Mouse (Mus musculus) megakaryocyte progenitor cell, adult 5-6 weeks (primary cell): ENCODE measurements around the gene Arhgef3. TPM values are rescaled to one million over a fixed set of nuclear protein-coding genes. Genes with fewer than 3 reads are reported as not detected.

Experiments used
- ATAC-seq: replicated peaks from 2 replicates; pipeline ENCODE4 v1.8.0; 2016; ENCODE audit warnings: mild to moderate bottlenecking, moderate TSS enrichment, inconsistent platforms; ENCODE audit not compliant: poor library complexity
- total RNA-seq, 2 experiments: library from RNA; stranded (forward) in 1 of 2; stranded (reverse) in 1 of 2; fragments of 157-497, 149-512 nt in 1 of 2; fragments of 200-1000 nt in 1 of 2; gene quantifications; 2 replicates each; pipeline versions ENCODE4 v1.2.3 to v1.2.4; 2015 to 2017

Arhgef3 gene
- total RNA-seq, 2 experiments from 2014 or later = 13.8 to 15.5 TPM

DNA sequence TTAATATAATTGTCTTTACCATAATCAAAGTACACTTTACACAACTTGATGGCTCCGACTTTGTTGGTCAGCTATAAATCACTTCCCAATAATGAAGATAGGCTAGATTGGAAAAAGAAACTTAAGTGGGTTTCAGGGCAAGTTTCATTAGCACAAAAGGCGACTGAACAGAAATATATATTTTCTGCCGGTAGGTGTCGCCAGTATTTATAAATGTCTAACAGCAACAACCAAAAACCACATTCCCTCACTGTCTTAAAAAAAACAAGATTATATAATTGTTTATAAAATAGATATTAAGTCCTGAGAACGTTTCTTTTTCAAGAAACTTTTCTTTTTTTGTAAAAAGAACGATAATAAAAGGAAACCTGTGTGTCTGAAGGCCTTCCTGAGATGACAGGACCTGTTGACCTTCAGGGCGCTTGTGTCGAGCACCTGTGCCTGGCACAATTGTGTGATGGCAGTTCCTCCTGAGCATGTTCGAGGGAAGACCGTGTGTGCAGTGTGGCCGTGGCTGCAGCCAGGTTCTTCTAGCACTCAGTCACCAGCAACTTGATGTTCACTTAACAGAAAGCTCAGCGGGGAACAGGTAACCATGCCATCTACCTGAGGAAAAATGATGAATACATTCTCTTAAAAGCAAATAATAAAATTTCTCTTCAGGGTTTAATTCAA is 223.5 kb downstream of the Arhgef3 start:
- ATAC-seq = no peak

DNA sequence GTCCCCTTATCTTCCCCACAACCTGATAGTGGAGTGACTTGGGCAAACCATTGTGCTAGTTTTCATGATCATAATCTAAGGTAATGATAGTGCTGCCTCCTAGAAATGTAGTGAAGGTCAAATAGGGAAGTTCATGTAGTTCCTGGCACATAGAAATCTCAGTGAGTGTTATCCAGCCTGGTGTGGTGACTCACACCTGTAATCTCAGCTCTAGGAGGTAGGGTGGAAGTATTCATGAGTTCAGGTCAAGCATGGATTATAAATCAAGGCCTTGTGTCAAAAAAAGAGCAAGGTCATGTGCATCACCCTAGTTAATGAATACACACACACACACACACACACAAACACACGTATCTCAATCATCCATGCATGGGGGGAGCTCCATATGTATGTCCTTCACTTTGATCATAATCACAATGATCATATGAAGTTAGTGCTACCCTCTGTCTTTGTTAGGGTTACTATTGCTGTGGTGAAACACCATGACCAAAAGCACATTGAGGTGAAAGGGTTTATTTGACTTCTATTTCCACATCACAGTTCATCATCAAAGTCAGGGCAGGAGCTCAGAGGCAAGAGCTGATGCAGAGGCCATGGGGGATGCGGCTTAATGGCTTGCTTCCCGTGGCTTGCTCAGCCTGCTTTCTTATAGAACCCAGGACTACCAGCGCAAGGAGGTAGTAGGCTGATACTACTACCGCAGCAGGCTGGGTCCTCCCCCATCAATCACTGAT is 226.2 kb downstream of the Arhgef3 start:
- no peak for ATAC-seq

- ATAC-seq = peak; percentile 73
Observed at GRCm38 (mm10) chr14:27341486-27341885, 226.8 kb downstream of the Arhgef3 start.

DNA sequence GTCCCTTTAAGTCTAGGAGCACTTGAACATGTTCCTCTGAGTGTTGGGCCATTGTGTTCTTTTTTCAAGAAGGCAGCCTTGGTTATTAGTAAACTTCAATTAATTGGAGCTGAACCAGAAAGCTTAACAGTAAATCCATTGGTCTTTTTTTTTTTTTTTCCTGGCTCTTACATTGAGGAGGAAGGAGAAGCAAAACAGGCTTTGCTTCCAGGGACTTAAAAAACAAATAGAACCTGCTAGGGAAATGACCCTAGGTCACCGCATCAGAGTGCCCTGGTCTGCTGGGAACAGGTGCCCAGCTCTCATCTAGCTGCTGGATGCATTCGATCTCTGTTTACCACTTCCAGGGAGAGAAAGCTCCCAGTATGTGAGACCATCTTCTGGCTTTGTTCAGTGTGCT is 227.8 kb downstream of the Arhgef3 start:
- no peak for ATAC-seq

DNA sequence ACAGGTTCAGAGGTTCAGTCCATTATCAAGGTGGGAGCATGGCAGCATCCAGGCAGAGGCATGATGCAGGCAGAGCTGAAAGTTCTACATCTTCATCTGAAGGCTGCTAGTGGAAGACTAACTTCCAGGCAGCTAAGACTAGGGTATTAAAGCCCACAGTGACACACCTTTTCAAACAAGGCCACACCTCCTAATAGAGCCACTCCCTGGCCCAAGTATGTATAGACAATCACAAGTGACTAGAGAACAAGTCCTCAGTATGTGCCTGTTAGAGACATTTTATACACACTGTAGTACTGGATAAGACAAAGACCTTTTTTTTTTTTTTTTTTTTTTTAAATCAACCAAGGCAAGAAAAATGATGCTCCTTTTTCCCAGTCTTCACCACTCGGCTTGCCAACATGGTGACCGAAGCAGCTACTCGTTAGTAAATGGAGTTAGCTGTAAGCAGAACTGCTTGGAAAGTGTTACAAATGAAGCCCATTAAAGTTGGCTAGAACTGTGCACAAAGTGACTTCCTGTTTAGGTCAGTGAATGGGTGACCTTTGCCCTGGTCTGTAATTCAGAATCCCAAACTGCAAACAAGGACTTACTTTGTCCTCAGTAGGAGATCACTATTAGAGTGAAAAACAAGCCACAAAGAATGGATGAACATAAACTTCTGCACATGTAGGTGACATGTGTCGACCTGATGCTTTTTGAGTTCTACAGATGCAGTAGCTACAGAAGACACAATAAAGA is 229.7 kb downstream of the Arhgef3 start:
- no peak for ATAC-seq

DNA sequence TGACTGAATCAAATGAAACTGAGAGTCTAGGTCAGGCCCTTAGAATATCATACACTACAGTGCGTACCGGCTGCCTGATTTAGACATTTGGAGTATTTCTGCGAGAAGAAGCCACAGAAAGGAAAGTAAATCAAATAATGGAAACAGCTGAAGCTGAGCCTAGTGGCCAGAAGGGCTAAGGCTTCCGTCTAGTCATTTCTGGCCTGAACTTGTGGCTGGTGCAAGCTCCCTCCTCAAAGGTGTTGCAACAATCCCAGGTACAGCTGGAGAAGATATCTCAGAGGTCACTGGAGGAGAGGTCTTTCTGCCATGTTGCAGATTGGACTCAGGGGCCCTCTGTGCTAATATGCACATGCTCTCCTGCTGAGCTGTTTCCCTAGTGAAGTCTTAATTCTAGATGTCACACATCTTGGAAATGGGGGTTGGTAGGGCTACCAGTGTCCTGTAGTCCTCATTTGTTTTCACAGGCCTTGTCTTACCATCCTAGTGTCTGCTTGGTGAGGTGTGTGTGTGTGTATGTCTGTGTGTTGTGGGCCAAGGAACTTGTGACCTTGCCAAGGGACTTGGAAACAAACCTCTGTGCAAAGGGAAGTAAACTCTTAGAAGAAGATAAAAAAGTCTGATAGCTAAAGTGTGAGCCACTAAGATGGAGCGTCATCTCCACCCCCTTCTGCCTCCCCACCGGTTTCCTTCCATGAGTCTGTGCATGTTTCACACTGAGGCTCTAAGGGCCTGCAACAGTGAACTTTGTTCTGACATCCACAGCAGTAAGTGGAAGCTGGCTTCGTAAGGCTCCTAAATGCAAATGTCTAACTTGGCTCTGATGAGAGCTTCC is 230.6 kb downstream of the Arhgef3 start:
- no peak for ATAC-seq

- no peak for ATAC-seq
Observed at GRCm38 (mm10) chr14:27347224-27347623, 232.5 kb downstream of the Arhgef3 start.

GRCm38 (mm10) chr14:27347666-27348065 is 233.0 kb downstream of the Arhgef3 start:
- ATAC-seq = no peak

- ATAC-seq = 0 out of 2 replicates have a peak, but pooled peaks have one; percentile 11
Observed at GRCm38 (mm10) chr14:27348088-27348487, 233.4 kb downstream of the Arhgef3 start.

DNA sequence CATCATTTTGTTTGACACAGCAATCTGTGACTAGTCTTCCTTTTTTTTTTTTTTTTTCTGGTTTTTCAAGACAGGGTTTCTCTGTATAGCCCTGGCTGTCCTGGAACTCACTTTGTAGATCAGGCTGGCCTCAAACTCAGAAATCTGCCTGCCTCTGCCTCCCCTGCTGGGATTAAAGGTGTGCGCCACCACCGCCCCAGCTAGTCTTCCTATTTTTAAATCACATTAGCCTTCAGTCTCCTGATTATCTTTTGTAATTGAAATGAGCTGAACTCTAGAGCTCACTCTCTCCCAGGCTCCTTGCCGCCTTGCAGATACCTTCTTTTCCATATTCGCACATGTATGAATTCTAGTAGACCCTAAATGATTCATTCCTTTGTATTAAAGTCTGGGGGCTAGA is 234.0 kb downstream of the Arhgef3 start:
- no peak for ATAC-seq

DNA sequence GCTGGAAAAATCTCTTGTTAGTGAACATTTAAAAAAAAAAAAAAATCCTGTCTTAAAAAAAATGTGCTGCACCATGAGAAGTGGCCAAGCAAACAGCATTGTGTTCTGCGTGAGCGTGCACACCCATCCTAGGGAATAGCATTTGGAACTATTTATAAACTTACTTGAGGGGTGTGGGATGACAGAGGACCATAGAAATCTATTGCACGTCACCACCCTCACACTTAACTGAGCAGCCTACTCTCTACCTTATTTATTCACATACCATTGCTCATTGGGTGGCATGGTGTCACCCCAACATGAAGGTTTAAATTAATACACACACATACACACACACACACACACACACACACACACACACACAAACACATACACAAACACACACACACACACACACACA is 234.4 kb downstream of the Arhgef3 start:
- ATAC-seq = no peak

DNA sequence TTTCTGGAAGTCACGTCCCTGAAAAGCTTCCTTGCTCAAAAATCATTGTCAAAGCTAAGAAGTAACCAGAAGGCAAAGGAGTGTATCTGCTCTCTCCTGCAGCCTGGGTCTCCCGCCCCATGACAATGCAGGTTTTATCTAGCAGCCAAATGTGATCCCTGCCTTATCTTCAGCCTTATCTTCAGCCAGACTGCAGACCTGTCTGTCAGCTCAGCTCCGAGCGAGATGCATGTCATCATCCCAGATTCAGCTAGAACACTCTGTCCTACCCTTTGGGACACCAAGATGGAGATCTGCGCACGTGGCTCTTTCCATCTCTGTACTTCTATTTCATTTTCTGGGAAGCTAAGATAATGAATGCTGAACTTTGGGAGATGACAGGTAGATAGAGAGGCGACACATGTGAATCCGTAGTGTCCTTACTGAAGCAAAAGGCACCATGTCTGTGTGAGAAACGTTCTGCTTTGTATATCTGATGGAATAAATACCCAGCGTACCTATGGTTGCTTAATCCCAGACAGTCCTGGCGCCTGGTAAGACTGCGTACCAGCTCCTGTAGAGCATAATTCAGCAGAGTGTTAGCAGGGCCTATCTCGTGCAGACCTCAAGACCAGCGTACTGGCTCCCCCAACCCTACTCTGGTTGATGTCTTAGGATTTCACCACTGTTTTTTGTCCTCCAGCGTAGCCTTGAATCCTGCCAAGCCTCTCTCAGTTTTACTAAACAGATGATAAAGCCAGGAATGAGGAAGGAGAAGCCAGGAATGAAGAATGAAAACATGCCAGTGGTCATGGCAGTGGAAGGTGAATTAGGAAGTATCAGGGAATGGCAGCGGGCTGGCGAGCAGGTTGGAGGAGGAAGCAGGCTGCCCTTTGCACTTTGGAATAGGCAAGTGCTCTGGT is 235.4 kb downstream of the Arhgef3 start:
- peak; percentile 31 for ATAC-seq

- ATAC-seq = 0 out of 2 replicates have a peak, but pooled peaks have one; percentile 7
Observed at GRCm38 (mm10) chr14:27351051-27351475, 236.4 kb downstream of the Arhgef3 start.

DNA sequence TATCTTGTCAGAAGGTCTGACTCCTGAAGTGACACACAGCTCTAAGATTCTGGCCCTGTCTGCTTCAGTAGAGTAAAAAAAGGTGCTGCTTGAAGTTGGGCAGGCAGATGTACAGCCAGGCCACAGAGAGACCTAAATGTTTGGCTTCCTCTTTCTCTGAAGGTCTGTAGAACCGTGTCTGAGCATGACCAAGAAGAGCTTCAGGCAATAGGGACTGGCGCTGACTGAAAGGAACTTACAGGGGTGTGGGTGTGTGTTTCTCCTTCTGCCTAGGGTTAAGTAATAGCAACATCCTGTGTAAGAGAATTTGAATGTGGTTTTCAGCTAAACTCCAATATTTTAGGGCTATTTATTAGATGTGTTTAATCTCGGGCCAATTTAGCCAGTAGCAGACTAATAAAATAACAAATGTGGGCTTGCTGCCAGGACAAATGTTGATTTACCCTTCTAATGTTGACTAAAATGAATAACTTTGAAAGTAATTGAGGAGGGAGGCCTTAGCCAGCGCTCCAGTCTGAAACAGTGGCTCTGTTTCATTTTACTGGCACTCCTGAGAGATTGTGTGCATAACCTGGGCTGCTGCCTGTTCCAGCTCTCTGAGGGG is 236.9 kb downstream of the Arhgef3 start:
- peak; percentile 81 for ATAC-seq

DNA sequence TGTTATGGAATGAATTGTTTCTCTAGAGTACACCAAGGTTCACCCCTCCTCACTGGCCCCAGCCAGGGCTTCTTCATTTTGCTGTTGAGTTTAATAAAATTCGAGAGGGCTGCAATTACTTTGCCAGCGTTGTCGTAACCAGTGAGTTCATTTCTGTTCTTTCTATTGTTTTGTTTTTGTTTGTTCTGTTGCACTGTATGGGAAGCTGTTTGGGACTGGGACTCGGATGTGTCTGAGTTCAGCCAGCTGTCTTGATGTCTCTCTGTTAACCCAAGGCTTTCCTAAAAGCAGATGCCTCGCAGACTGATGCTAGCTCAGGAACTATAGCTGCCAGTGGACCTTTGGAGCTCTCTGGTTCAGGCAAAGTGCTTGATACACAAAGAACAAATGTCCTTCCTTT is 237.8 kb downstream of the Arhgef3 start:
- ATAC-seq = no peak

DNA sequence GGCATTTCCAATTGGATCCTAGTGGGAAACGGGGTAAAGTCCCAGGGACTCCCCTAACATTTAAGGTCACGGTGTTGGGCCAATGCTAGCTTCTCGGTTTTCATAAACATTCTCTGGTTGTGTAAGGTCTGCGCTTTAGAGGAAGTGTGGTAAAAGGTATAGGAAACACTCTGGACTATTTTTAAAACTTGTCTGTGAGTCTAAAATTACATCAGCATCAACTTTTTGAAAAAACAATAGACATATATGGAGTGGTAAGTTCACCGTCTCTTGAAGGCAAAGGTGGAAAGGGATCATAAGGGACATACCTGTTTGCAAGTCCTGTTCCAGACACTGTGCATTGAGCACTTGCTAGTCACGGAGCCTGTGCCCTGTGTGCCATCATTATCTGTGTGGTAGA is 240.5 kb downstream of the Arhgef3 start:
- peak; percentile 62 for ATAC-seq

DNA sequence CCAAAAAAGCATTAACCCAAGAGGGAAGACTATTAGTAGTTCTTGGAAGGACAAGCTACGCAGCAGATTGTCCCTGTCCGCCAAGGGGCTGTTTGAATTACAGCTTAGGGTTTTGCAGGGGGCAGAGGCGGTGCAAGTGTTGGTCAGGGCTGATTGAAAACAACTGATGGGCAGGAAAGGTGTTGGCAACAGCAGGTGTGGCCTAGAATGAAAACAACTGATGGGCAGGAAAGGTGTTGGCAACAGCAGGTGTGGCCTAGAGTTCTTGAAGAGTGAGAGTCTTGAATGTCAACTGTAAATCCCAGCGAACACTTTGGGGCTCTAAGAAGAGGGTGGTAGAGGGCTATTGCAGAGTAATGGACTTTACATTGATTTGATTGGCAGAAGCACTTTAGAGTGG is 241.2 kb downstream of the Arhgef3 start:
- ATAC-seq = no peak

- no peak for ATAC-seq
Observed at GRCm38 (mm10) chr14:27357139-27357538, 242.4 kb downstream of the Arhgef3 start.

DNA sequence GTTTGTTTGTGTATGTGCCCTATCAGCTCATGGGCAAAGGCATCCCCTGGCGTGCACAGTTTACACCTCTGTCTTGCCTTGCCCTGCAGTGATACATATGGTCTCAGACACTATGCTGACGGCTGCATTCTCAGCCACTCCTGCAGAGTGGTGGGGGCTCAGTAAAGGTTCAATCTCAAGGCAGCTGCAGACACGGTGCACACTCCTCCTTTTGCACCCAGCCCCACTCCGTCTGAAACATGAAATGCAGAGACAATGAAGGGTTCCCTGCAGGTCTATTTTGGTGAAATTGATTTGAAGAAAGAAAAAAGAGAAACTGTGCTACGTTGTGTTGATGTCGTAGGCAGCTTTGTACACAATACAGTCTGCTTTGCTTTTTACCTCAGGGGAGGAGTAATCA is 243.5 kb downstream of the Arhgef3 start:
- no peak for ATAC-seq
